Mouse (Mus musculus) lung, adult 2 months (tissue): ENCODE measurements around the gene Ptp4a2.

ENCODE experiments used
- CTCF ChIP-seq: fragments of 200-500 bp; IDR thresholded peaks from 2 replicates; pipeline ENCODE4 v1.5.1; 2011; ENCODE audit warnings: mild to moderate bottlenecking, low read length, control low read depth; ENCODE audit not compliant: insufficient read depth
- POLR2A ChIP-seq: fragments of 200-500 bp; IDR thresholded peaks from 2 replicates; pipeline ENCODE4 v1.6.1; 2011; ENCODE audit warnings: low read depth, mild to moderate bottlenecking, control low read depth, low read length, borderline replicate concordance; ENCODE audit errors: extremely low read depth

DNA sequence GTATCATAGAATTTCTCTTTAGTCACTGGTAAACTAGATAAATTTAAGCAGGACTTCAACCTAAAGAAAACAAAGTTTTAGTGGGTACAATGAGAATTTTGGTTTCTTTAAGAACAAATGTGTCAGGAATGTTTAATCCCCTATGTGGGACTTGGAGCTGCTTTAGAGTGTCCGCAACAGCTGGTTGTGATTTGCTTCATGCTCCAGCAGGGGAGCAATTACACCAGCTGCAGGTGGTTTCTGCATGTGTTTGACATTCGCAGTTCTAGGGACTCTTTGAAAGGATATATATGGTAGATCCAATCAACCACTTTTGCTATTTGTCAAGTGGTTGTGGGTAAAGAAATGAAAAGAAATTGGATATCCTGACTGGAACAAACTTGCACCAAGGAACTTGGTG is 39.5 kb downstream of the Ptp4a2 start:
- TF ChIP-seq POLR2A = no peak
- no peak for TF ChIP-seq CTCF
